Mouse (Mus musculus) intestine, postnatal 0 days (tissue): ENCODE measurements around the gene Cfl1. TPM values are rescaled to one million over a fixed set of nuclear protein-coding genes. Genes with fewer than 3 reads are reported as not detected.

Source experiments
- ATAC-seq: fragments of 200-750 bp; cut with Nextera tagmentation; 2 replicates; pipeline ENCODE4 v1.8.0; 2017; ENCODE audit warnings: mild to moderate bottlenecking, moderate TSS enrichment, moderate library complexity
- H3K27ac ChIP-seq: fragments of 300-500 bp; sonication (generic); 2 replicates; pipeline ENCODE4 v1.5.1; 2014; ENCODE audit warnings: mild to moderate bottlenecking, low read depth, low read length, moderate library complexity
- H3K27me3 ChIP-seq: fragments of 300-500 bp; sonication (generic); replicated peaks from 2 replicates; pipeline ENCODE4 v1.6.1; 2014; ENCODE audit warnings: low read length, mixed read lengths; ENCODE audit not compliant: control insufficient read depth, insufficient read depth
- H3K36me3 ChIP-seq: fragments of 300-500 bp; sonication (generic); 2 replicates; pipeline ENCODE4 v1.6.1; 2014; ENCODE audit warnings: mild to moderate bottlenecking, moderate library complexity; ENCODE audit not compliant: control insufficient read depth, insufficient read depth
- H3K4me1 ChIP-seq: fragments of 300-500 bp; sonication (generic); replicated peaks from 2 replicates; pipeline ENCODE4 v1.6.1; 2014; ENCODE audit warnings: antibody characterized with exemption, low read length, mixed read lengths; ENCODE audit not compliant: control insufficient read depth, insufficient read depth
- H3K4me2 ChIP-seq: fragments of 300-500 bp; sonication (generic); replicated peaks from 2 replicates; pipeline ENCODE4 v1.6.1; 2014; ENCODE audit warnings: low read depth, mild to moderate bottlenecking, moderate library complexity
- H3K4me3 ChIP-seq: fragments of 300-500 bp; sonication (generic); 2 replicates; pipeline ENCODE4 v1.5.1; 2014; ENCODE audit warnings: low read depth, low read length
- H3K9ac ChIP-seq: fragments of 300-500 bp; sonication (generic); 2 replicates; pipeline ENCODE4 v1.6.1; 2014; ENCODE audit warnings: mild to moderate bottlenecking, low read depth, low read length
- H3K9me3 ChIP-seq: fragments of 300-500 bp; sonication (generic); 2 replicates; pipeline ENCODE4 v1.6.1; 2016; ENCODE audit warnings: mixed run types; ENCODE audit not compliant: control insufficient read depth
- CTCF ChIP-seq: sonication (generic); IDR thresholded peaks from 2 replicates; pipeline ENCODE4 v1.5.1; 2016; ENCODE audit warnings: low read depth, mild to moderate bottlenecking, control low read depth, antibody characterized with exemption, moderate library complexity
- WGBS: fragments of 180-500 bp; shearing (Covaris S2); extraction: QIAGEN DNeasy Blood & Tissue Kit; methylation state at CpG from one replicate; pipeline ENCODE4 v1.1.7; 2014; 5-methylcytosine and 5-hydroxymethylcytosine counted together
- polyA plus RNA-seq: library from polyadenylated mRNA; unstranded; fragments of >200 nt; fragmentation: Nextera tagmentation; extraction: Ambion mirVana; gene quantifications from 2 replicates; pipeline ENCODE4 v1.2.1, GENCODE M21; 2015

Cfl1 gene
- polyA plus RNA-seq, 1 experiment from 2014 or later, result 1,786 TPM

GRCm38 (mm10) chr19:5500330-5500875, 10.1 kb downstream of the Cfl1 start:
- no peak overlapping the region for H3K4me3 ChIP-seq
- no peaks in the 10 kb centered on the region for H3K9me3 ChIP-seq
- TF ChIP-seq CTCF, result no peak
- peak; percentile 66 for ATAC-seq
- H3K36me3 ChIP-seq, result peaks cover 31% of the 10 kb centered on the region
- H3K27ac ChIP-seq, result no peak overlapping the region
- WGBS, result 60% methylated on average over 2 of the region's 2 CpGs
- H3K4me1 ChIP-seq, result no peaks in the 10 kb centered on the region
- no peak overlapping the region for H3K4me2 ChIP-seq
- H3K27me3 ChIP-seq, result no peaks in the 10 kb centered on the region
- H3K9ac ChIP-seq, result no peak overlapping the region

DNA sequence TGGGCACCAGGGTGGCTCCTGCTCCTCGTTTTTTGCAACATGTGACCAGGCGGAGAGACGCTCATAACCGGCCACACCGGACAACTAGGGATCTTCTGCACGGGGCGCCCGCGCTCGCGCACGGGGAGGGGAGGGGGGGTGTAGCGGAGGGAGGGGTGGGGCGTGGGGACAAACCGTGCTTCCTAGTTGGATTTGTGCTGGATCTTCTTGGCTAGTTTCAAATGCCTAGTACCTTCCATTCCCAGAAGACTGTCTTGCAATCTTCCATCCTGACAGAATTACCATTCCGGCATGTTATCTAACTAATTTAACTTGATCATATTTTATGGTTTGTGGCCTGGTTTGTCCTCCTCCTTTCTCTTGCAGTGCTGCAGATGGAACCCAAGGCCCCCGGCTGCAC, 13.4 kb downstream of the Cfl1 start, which contains the start of gene 1700020D05Rik:
Gene 1700020D05Rik (minus strand): TSS at position 101 of the 400 bp plus-strand sequence.
- no peak for TF ChIP-seq CTCF
- no peaks in the 10 kb centered on the region for H3K4me1 ChIP-seq
- no peak within 1 kb of the TSS for H3K27ac ChIP-seq
- WGBS, result 47% methylated on average over 17 of the region's 17 CpGs
- H3K9me3 ChIP-seq, result no peaks in the 10 kb centered on the region
- ATAC-seq, result no peak
- no peak within 1 kb of the TSS for H3K9ac ChIP-seq
- no peaks in the 10 kb centered on the region for H3K27me3 ChIP-seq
- no peak within 1 kb of the TSS for H3K4me2 ChIP-seq
- no peaks in the 10 kb centered on the region for H3K36me3 ChIP-seq
- H3K4me3 ChIP-seq, result no peak within 1 kb of the TSS

DNA sequence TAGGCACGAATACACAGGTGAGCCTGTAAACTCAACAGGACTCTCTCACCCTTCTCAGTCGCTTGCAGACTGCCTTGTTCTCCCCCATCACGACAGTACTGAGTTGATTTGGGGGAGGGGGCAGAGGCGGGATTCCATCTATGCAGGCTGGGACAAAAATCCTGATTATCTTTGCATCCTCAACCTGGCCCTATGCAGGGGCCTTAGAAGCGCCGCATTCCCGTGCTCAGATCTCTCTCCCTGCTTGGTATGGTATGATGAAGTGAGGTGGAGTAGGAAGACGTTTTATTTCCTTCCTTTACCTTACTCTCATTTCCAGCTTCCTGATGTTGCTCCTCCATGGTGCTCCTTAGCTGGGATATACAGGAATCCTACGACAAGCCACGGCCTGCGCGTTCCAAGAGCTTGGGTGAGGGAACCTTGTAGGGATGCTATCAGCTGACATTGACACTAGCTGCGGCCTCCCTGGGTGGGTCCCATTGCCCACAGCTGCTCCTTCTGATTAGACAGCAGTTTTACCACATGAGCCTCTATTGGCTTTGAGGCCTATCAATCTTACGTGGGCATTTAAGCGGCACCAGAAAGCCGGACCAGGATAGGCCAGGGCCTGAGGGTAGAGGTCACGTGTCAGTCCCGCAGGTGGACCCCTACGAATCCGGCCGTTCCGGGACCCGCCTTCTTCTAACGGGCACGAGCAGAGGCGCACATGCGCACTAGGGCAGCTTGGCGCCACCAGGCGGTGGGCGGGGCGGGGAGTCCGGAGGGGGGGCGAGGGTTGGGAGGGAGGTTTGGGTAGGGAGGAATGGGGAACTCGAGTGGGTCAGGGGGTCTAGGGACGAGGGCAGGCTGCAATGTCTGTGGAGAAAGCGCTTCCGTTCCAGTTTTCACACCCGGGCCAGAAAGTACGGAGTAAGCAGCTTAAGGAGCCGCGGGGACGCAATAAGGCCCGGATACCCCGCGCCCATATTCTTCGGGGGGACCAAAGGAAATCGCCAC, 20.1 kb downstream of the Cfl1 start, which contains the start of gene Snx32:
Gene Snx32 (minus strand): TSS at position 508 of the 996 bp plus-strand sequence.
- peak within 1 kb of the TSS; percentile 50 for H3K9ac ChIP-seq
- H3K36me3 ChIP-seq, result no peaks in the 10 kb centered on the region
- H3K4me2 ChIP-seq, result peak within 1 kb of the TSS; percentile 81
- TF ChIP-seq CTCF, result peak; percentile 59
- 3% methylated on average over 47 of the region's 47 CpGs for WGBS
- H3K27me3 ChIP-seq, result no peaks in the 10 kb centered on the region
- H3K9me3 ChIP-seq, result no peaks in the 10 kb centered on the region
- no peak within 1 kb of the TSS for H3K27ac ChIP-seq
- no peaks in the 10 kb centered on the region; the same call in 1 of the 2 replicates for H3K4me1 ChIP-seq
- ATAC-seq, result peak; percentile 97
- H3K4me3 ChIP-seq, result peak within 1 kb of the TSS; percentile 48

GRCm38 (mm10) chr19:5511074-5511632, 20.9 kb downstream of the Cfl1 start:
- H3K4me3 ChIP-seq, result peak overlapping the region; percentile 48

GRCm38 (mm10) chr19:5512091-5513004, 22.1 kb downstream of the Cfl1 start:
- ATAC-seq, result no peak
- Histone ChIP-seq H3K4me3 (no peak overlapping the region), H3K36me3 (no peaks in the 10 kb centered on the region), H3K9ac (no peak overlapping the region), H3K9me3 (no peaks in the 10 kb centered on the region), H3K4me1 (no peaks in the 10 kb centered on the region; the same call in 1 of the 2 replicates), H3K27me3 (no peaks in the 10 kb centered on the region), H3K4me2 (peak overlapping the region; percentile 81; the same call in 1 of the 2 replicates), H3K27ac (no peak overlapping the region)
- 68% methylated on average over 12 of the region's 12 CpGs for WGBS
- no peak for TF ChIP-seq CTCF

More at GRCm38 (mm10) chr19:5511074-5511632, 20.9 kb downstream of the Cfl1 start:
- H3K9me3 ChIP-seq, result no peaks in the 10 kb centered on the region
- H3K4me2 ChIP-seq, result peak overlapping the region; percentile 81
- TF ChIP-seq CTCF, result no peak
- no peaks in the 10 kb centered on the region for H3K36me3 ChIP-seq
- WGBS, result 43% methylated on average over 15 of the region's 15 CpGs
- ATAC-seq, result no peak
- no peaks in the 10 kb centered on the region for H3K27me3 ChIP-seq
- H3K27ac ChIP-seq, result no peak overlapping the region
- peak overlapping the region; percentile 19; the same call in 1 of the 2 replicates for H3K9ac ChIP-seq
- H3K4me1 ChIP-seq, result no peaks in the 10 kb centered on the region; the same call in 1 of the 2 replicates
